Mouse (Mus musculus) embryo, embryonic 11.5 days (tissue): ENCODE results near the gene Dab1.

Experiments used
- DNase-seq: peaks from one replicate; pipeline ENCODE4 v3.0.0-alpha.2; 2012; ENCODE audit warnings: low read depth, low spot score

The Dab1 gene

DNA sequence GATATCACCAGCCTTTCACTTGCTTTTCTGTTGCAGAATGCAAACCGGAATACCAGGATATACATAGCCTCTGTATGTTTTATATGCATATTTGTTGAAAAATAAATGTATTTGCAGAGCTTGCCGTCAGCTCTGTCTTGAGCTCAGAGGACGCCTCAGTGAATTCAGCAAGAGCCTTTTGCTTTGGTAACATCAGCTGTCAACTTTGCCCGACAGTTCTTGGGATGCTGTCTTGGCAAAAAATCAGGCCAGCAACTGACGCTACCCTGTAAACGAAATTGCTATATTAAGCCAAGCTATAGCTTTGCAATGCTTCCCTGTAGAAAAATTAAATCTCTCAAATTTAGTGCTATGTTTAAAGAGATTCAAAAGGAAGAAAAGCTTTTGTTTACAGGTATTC, 630.3 kb downstream of the Dab1 start:
- no peak for DNase-seq

DNA sequence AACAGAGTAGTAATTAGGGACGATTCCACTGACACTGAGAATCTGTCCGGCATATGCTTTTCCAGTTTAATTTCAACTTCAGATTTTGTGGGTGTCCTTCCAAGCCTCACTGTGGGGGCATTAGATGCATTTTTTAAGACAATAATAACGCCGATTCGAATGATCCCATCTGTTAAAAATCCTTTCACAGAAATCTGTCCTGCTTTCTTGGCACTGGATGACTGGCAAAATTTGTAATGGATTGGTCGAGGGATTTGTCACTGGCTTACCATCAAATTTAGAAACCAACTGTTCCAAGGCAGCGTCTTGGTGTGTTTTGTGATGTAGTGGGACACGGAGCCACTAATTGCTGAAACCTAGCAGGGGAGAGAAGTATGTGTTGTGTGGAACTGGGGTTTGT, 638.6 kb downstream of the Dab1 start:
- no peak for DNase-seq

DNA sequence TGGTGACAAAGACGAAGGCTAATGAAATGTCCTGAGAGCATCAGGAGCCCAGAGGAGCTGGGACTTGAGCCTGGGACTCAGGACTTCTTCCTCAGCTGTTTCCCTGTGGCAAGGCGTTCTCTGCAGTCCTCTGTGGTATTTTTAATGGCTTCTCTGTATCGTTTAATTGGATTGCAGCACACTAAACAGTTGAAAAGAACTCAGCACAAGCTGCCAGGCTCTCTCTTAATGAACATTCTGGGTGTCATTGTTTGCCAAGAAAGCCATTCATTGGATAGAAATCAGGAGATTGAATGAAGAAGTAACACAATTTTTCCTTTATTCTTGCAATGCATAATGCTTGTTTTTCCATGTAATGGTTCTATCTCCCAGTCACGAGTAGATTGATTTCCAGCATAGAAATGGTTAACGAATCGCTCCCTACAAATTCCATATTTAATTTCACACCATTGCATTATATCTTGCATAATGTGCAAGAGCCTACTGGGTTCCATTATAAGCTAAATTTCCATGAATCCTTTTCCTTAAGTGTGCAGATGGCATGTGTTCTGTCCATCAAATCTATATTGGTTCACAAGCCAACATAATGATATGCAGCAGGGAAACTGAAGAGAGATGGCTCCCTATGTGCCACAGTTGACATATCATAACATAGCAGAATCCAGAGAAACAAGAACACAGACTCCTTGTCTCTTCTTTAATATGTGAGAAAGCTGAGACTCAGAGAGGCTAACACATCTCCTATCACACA, 650.4 kb downstream of the Dab1 start:
- no peak for DNase-seq

DNA sequence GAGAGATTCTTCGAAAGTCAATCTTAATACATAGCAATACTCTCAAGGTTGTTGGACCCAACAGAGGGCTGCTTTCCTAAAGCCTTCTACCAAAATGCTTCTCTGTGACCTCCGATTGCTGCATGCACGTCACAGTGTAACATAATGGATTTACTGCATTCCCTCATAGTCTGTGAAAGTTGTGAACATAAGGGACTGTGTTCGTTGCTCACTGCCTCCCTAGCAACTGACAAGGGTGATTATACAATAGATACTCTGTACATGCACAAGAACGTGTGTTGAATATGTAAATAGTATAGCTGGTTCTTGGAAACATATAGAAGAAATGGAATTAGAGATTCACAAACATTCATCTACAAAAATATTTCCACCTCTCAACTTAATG, 651.0 kb downstream of the Dab1 start:
- no peak for DNase-seq

DNA sequence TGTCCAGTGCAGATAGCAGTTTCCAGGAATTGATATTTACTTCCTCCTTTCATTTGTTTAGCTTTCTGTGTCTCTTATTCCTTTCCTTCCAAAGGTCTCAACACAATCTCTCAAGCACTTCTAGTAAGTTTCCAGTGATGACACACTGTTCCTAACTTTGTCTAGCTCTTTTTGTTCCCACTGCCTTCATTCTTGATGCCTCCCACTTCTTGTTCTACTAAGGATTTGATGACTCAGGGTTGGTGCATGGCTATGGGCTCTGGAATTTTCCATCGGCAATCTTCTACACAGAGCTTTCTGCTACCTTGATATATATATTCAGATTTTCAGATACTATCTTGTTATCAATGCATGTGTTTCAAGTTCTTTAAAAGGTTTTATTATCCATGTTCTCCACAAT, 656.1 kb downstream of the Dab1 start:
- DNase-seq, result no peak

DNA sequence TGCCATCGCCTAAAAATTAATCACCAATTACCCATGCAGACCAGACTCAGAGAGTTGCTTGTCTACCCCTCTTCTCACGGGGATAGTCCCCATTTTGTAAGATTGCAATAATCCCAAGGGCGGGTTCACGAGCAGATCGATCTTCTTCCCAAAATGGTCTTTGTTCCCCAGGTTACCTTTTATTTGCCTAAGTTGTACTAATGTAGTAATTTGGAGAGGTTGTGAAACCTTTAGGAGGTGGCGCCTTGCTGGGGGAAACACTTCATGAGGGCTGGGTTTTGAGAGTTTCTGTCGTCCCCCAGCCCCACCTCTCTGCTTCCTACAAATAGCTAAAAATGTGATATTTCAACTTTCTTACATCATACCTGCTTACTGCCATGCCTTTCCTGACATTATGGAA, 657.8 kb downstream of the Dab1 start:
- DNase-seq, result no peak

DNA sequence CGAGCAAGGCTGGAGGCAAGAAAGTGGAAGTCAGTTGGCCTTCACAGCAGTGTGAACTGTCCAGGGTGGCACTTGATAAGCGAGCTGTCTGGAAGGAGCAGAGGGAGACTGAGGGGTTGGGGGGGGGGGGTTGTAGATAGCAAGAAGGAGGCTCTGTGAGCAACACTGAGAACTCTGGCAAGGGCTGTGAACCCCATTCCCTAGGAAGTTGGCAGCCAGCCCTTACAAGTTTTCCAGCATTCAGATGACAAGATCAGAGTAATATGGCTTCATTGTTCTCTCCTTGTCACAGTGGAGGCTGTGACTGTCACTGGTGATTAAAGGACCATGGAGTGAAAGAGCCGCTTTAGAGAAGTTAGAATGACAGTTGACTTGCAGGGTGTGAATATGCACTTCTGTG, 662.4 kb downstream of the Dab1 start:
- DNase-seq, result no peak

DNA sequence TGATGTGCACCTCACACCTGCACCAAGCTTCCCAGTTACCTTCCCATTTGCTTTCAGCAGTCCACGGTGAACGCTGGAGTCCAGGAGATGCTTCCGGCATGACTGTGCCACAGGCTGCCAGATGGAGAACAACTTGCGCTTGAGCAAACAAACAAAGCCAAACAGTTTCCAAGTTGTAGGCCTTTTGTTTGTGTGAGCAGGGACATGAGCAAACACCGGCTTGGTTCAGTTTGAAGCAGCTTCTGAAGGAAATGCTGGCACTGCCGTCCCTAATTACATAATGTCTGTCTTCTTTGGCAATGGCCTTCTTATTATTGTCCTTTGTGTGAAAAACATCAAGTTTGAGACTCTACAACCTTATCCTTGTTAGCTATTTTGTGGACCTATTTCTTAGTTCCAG, 664.7 kb downstream of the Dab1 start:
- DNase-seq, result no peak

DNA sequence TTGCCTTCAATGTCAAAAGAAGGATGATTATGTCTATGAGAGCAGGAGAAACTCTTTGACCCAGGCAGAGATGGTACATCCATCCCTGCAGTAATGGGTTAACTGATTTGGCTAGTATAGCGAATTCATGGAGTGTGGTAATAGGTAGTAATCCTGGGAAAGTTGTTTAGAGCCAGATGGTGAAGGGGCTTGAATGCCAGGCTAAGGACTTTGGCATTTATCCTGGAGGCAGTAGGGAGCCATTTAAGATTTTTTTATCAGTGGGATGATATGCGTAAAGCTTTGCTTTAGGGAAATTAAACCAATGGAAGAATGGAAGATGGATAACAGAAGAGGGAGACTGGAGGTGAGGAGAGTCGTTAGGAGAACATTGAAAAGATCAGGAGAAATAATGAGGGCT, 669.2 kb downstream of the Dab1 start:
- DNase-seq, result no peak

DNA sequence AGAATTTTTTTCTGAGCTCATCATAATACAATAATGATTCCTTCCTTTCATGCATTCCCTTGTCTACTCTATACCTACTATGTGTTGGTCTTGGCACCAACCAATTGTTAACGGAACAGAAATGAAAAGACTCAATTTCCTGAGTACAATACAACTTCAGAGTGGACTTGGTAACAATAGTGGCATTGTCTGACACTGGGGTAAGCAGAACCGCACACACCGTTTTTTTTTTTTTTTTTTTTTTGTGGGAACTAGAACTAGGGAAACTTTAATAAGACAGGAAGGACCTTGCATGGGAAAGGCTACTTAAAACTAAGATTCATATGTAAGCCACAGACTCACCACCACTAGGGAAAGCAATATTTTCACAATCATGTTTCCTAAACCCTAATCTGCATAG, 682.6 kb downstream of the Dab1 start:
- no peak for DNase-seq

DNA sequence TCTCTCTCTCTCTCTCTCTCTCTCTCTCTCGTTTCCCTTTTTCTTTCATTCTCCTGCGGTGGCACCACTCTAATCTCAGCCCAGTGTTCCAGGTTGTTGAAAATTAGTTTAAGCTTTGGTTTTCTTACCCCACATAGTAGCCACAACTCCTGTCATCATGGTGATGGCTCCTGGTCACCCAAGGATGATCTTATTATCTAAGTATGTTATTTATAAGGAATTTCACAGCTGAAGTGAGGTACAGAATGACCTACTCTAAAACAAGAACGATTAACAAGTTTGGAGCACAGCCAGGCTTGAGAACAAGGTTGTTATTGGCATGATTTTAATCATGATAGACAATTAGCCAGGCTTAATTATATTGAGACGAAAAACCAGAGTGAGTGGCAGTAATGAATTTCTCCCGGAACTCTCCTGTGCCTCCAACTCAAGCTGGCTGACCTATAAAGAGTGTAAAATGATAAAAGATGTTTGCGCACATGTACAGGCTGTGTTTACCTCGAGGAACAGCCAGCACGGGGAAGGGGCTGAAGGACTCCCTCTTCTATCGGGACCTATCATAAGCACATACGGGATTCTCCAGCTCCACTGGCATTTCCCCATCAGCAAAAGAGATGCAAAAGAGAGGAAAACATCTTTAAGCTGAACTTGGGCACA, 684.0 kb downstream of the Dab1 start:
- DNase-seq, result no peak

DNA sequence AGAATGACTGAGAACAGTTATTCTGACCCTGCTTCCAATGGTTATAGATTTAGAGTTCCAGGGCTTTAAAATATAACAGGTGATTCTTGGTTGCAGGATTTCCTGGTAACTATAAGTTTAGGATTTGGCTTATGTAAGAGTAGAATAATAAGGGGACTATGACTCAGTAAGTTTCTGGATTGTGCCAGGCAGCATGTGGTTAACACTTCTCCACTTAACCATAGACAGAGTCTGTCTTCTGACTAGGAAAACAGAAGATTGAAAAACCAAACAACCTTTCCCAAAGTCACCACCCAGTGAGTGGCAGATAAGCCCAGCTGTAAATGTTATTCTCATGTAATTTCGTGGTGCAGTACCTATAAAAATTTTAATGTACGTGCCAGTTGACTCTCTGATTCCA, 688.6 kb downstream of the Dab1 start:
- DNase-seq, result no peak

DNA sequence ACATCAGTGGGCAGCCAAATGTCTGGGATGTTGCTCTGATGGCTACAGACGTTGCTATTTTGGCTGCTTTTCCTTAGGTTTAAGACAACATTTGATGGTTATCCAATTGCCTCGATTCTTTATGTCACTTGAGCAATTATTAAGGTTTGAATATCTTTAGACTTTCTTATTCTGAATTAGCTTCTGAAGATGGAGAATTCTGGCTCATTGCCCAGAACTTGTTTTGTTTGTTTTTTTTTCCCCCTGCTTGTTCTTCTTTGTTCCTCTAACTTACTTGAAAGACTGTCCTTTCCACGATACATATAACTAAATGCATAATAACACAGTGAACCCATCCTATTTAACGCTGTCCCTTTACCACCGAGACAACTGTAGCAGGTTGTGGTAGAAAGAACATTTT, 707.1 kb downstream of the Dab1 start:
- DNase-seq, result no peak

DNA sequence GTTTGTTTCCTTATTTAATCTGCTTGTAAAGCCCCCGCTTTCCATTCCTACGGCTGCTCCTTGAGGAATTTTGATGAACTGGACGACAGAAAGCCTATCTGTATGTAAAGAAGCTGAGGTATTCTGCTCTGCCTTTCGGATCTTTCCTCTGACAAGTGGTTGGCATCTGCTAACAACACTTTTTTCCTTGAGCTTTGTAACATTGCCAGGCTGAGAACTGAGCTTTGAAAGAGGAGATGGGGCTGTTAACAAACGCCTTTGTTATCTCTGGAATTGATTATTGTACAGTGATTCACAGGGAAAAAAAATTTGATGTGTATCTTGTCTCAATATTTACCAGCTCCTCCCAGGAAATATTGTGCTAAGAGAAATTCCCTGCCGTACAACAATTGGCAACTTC, 712.7 kb downstream of the Dab1 start:
- no peak for DNase-seq

DNA sequence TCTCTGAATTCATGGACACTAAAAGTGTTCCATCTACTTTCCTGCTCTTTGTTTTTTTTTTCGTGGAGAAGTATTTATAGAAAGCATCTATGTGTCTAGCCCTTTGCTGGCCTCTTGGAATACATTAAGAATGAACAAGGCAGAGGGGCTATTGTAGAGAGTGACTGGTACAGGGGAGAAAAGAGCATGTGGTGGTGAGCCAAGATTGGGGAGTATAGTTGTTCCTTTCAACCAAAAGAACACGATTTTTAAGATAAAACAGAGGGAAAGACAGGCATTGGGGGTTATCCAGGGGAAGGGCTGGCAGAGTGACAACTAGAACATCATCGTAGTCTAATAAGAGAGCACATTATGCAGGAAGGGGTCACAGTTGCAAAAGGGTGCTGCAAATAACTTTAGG, 713.2 kb downstream of the Dab1 start:
- DNase-seq, result no peak

DNA sequence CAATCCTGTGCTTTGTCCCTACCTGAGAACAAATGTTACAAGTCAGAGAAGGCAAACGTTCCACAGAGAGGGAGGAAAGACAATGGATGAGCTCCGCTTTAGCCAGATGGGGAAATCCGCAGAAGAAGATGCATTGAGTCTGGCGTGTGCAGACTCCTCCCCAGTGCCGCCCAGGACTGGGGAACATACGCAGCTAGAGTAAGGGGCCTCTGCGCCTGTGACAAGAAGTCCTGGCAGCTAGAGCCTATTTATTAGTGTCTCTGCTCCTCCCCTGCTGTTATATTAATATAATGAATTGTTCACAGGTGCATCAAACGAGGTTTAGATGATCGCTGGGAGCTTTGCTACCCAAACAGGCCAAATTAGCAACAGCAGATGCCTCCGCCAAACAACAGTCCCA, 718.1 kb downstream of the Dab1 start:
- DNase-seq, result no peak

DNA sequence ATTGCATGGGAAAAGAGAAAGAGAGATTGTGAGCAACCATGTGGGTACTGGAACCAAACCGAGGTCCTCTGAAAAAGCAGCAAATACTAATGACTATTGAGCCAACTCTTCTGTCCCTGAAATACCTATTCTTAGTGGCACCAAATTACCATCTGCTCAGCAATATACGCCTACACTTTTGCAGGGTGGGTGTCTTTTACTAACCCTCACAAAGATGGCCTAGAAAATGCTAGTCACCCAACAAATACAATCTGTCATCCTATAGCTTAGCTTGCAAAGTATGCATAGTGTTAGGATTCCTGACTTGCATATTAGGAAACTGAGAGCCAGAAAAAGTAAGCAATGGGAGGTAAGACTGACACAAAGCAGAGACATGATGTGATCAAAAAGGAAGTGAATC, 719.2 kb downstream of the Dab1 start:
- no peak for DNase-seq

DNA sequence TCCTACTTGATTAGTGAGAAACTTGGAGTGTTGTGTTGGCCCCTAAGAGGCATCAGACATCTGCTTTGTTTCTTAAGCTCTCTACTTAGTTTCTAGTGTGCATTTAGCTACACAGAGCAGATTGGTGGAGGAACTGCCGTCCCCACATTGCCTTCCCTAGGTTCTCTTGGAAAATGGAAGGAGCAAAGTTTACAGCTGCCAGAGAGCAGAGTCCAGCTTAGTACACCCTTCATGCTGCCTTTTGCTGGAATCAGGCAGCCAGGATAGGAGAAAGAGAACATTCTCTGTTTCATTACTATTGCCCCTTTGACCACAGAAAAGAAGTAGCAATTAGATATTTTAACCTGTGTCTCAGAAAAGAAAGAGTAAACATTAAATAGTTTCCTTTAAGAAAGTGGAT, 742.2 kb downstream of the Dab1 start:
- DNase-seq, result no peak

DNA sequence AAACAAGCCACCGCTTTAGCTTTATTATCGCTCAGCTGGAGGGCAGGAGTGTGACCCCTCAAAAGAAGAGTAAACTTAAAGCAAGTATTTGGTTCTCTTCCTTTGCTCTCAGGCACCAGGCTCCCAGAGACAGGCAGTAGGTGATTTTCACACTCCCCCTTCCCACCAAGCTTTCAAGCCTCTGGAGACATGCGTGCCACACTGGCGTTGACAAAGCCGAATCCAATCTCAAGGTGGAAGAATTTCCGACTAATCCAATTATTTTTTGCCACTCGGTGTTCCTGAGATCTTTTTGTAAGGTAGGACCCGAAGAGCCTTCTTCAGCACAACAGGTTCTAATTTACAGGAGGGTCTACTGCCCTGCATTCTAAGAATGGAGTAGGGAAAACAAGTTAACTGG, 747.3 kb downstream of the Dab1 start:
- DNase-seq, result no peak

DNA sequence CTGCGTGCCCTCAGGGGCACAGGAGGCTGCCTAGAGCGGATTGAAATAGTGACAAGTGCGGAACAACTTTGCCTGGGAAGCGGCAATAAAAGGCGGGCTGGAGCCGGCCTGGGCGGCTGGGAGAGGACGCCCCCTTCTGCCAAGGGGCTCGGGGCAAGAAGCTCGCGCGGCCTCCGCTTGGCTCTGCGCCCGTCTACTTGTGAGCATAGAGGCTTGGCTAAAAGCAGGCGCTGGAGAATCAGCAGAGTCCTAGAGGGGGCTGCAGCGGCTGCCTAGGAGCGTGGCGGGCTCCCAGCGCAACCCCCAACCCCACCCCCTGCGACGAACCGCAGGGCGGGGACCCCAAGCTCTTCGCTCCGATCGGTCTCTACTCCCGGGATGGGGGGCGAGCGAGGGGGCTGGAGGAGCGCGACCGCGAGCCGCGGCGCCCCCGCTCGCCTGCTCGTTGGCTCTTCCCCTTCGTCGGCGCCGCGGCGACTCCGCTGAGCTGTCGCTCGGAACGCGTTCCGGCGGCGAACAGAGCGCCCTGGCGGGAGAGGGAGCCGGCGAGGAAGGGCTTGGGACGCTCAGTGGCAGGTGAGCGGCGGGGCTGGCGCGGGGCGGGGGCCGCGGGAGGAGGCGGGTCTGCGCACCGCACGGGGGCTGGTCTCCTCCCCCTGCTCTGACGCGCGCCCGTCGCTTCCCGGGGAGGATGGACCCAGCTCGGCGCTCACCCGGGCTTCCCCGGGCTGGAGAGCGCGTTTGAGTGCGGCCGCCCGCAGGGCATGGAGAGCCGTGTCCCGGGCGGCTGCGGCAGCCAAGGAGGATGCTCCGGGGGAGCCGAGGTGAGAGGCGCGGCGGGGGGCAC, 748.0 kb downstream of the Dab1 start:
- no peak for DNase-seq

DNA sequence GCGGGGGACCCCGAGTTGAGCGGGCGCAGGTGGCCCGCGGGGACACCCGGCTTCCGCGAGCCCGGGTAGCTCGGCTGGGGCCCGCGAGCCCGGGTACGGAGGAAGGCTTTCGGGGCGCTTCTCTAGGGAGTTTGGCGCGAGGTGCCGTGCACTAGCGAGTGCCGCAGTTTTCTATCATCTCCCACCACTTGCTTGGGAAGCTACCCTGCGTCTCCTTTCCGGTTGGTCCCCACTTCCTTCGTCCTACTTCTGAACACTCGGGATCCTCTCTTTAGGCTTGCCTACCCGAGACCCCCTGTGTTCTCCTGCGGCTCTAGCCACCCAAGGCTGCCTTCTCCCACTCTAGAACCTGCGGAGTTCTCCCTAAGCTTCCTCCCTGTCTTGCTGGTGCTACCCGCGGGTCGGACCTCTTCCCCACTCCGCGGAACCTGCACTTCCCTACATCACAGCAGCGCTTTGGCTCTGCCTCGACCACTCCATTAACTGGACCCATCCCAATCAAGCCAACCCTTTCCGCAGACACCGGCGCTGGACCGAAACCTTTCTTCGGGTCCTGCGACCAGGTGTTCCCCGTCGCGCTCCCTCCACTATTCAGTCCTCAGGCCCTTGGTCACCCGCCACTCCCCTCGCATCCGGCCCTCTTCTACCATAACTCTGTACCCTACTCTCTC, 748.7 kb downstream of the Dab1 start:
- DNase-seq, result no peak

DNA sequence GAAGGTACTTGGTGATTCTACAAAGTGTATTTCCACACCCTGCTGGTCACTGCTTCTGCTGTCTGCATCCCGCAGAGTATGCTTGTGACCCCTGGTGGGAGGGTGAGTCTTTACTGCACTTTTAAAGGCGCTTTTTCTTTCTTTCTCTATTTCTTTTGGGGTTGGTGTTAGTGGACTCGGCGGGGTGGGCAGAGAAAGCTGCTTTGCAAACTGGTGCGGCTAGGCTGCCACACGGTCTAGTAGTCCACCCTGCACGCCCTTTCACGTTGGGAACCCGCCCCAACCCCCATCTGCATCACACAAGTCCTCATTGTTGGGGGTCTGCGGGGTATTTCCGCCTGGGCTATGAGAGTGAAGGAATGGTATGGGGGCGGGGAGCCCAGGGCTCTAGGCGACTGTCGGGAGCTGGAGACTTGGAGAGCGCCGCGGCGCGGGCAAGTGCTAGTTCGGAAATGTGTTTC, 749.4 kb downstream of the Dab1 start:
- peak; percentile 51 for DNase-seq
